ENCODE assay signal across 15 mouse cellular contexts in genomic region chr7:30810319-30810718, GRCm38 (mm10). TPM values are rescaled to one million over a fixed set of nuclear protein-coding genes. Genes with fewer than 3 reads are reported as not detected.
DNase-seq lines count a peak whose midpoint lies in the region; ATAC-seq and TF ChIP-seq lines count a peak whose summit lies in the region.
"Had no signal": no experiment of that assay in that cellular context is flagged by ENCODE, and none has a peak within 500 bp of the region (broad histone marks: within the 10 kb centered on the region; RNA-seq: fewer than 3 reads in every experiment).

No protein-coding gene starts in this region.

- no peak overlapping the region for H3K27ac ChIP-seq in heart, adult 2 months
- H3K27ac ChIP-seq in heart, embryonic 10.5 days: no peak overlapping the region
- H3K27ac ChIP-seq in lung, embryonic 14.5 days (ENCODE audit: low read depth): no peak overlapping the region
- H3K27ac ChIP-seq in ES-E14 (ENCODE audit: insufficient read depth, low read depth, low read length, poor library complexity, severe bottlenecking): no peak overlapping the region
- H3K27ac ChIP-seq: embryonic facial prominence, embryonic 13.5 days; forebrain, embryonic 12.5 days; limb, embryonic 13.5 days had no signal

- no peaks in the 10 kb centered on the region for H3K79me2 ChIP-seq in heart, adult 2 months (replicated peaks; ENCODE audit: control insufficient read depth, insufficient read depth, low read length)

- H3K4me1 ChIP-seq in heart, adult 2 months (ENCODE audit: control insufficient read depth, insufficient read depth, low read length): no peaks in the 10 kb centered on the region
- peaks cover 9% of the 10 kb centered on the region; the same call in 1 of the 2 replicates for H3K4me1 ChIP-seq in heart, embryonic 10.5 days
- H3K4me1 ChIP-seq in lung, embryonic 14.5 days (ENCODE audit: insufficient read depth): 0 out of 2 replicates have a peak, but pooled peaks cover 3% of the 10 kb centered on the region
- H3K4me1 ChIP-seq in ES-E14 (ENCODE audit: control insufficient read depth in 2 of 2, insufficient read depth in 2 of 2, low read length in 2 of 2, poor library complexity in 1 of 2): 0 out of 4 replicates have a peak, but pooled peaks cover 0 to 2% of the 10 kb centered on the region in 2 experiments
- H3K4me1 ChIP-seq: forebrain, embryonic 12.5 days had no signal

- in situ Hi-C loops in ES-E14 (cut with MboI; ENCODE audit: low sequenced_read_pairs in 2 of 2, unreplicated experiment in 2 of 2): loop anchor here in 1 of 2 experiments (10.0 kb wide), 1 partner anchor 164 kb away; the partner anchor contains the start of genes Fam187b and Lsr

- no peaks in the 10 kb centered on the region for H3K36me3 ChIP-seq in heart, adult 2 months (ENCODE audit: control insufficient read depth, insufficient read depth, low read length)
- no peaks in the 10 kb centered on the region for H3K36me3 ChIP-seq in heart, embryonic 10.5 days
- H3K36me3 ChIP-seq in lung, embryonic 14.5 days (ENCODE audit: insufficient read depth): no peaks in the 10 kb centered on the region
- no peaks in the 10 kb centered on the region for H3K36me3 ChIP-seq in ES-E14 (ENCODE audit: control insufficient read depth, insufficient read depth, low read length, poor library complexity, severe bottlenecking)
- H3K36me3 ChIP-seq: embryonic facial prominence, embryonic 13.5 days; forebrain, embryonic 12.5 days; limb, embryonic 13.5 days had no signal

- TF ChIP-seq EP300 in heart, adult 2 months (IDR thresholded peaks at IDR 0.05; ENCODE audit: insufficient read depth, low read depth, low read length): no peak

- no peak overlapping the region for H3K4me2 ChIP-seq in lung, embryonic 14.5 days
- H3K4me2 ChIP-seq: embryonic facial prominence, embryonic 13.5 days; forebrain, embryonic 12.5 days; limb, embryonic 13.5 days had no signal

- WGBS in heart, adult 2 months: 50% methylated on average over 6 of the region's 6 CpGs
- 44% methylated on average over 6 of the region's 6 CpGs for WGBS in heart, embryonic 10.5 days
- WGBS in lung, embryonic 14.5 days: 53% methylated on average over 6 of the region's 6 CpGs

- TF ChIP-seq CTCF in heart, adult 2 months (IDR thresholded peaks at IDR 0.05): peak; percentile 28
- TF ChIP-seq CTCF in lung, embryonic 14.5 days (IDR thresholded peaks at IDR 0.05; ENCODE audit: low read depth): peak; percentile 31; the same call in 1 of the 2 replicates

- intact Hi-C loops in heart, adult 2 months (cut with DNase I): no loop called here

- no peak overlapping the region for H3K9ac ChIP-seq in heart, adult 2 months (ENCODE audit: low read depth, low read length)
- H3K9ac ChIP-seq in lung, embryonic 14.5 days: no peak overlapping the region
- H3K9ac ChIP-seq in ES-E14 (ENCODE audit: insufficient read depth, low read depth, low read length, poor library complexity, severe bottlenecking): peak overlapping the region; percentile 52; the same call in 1 of the 2 replicates
- H3K9ac ChIP-seq: embryonic facial prominence, embryonic 13.5 days; forebrain, embryonic 12.5 days; limb, embryonic 13.5 days had no signal

- no peak for DNase-seq in heart, adult 2 months
- no peak for DNase-seq in heart, embryonic 10.5 days (ENCODE audit: low spot score)
- peak; percentile 16 for DNase-seq in lung, embryonic 14.5 days
- DNase-seq in lung, postnatal 25 days (ENCODE audit: low spot score): no peak
- DNase-seq in ES-E14 (ENCODE audit: low read depth, low spot score): peak; percentile 74
- DNase-seq in embryo, embryonic 10.5 days (ENCODE audit: low spot score): no peak
- no peak for DNase-seq in kidney, postnatal 36 days
- DNase-seq: cerebellum, postnatal 14 days; gastrocnemius, postnatal 36 days; heart, postnatal 14 days; kidney, adult 11 months had no signal

- ATAC-seq in lung, embryonic 14.5 days (ENCODE audit: insufficient read depth): no peak
- 0 out of 2 replicates have a peak, but pooled peaks have one; percentile 50 for ATAC-seq in megakaryocyte-erythroid progenitor cell, adult 5-6 weeks (replicated peaks; ENCODE audit: low FRiP score, low TSS enrichment, poor library complexity, severe bottlenecking)

- no peak overlapping the region for H3K4me3 ChIP-seq in heart, adult 2 months
- no peak overlapping the region for H3K4me3 ChIP-seq in heart, embryonic 10.5 days
- no peak overlapping the region for H3K4me3 ChIP-seq in lung, embryonic 14.5 days (ENCODE audit: low read depth, low read length)
- H3K4me3 ChIP-seq in ES-E14 (ENCODE audit: insufficient read depth in 1 of 2, low read depth in 1 of 2, low read length in 2 of 2, poor library complexity in 1 of 2, severe bottlenecking in 1 of 2): peak overlapping the region; percentile 7 to 36; a peak in 2 of 4 replicates
- H3K4me3 ChIP-seq: embryonic facial prominence, embryonic 13.5 days; forebrain, embryonic 12.5 days; limb, embryonic 13.5 days had no signal

- H3K9me3 ChIP-seq in heart, embryonic 10.5 days: 0 out of 2 replicates have a peak, but pooled peaks cover 3% of the 10 kb centered on the region
- no peaks in the 10 kb centered on the region for H3K9me3 ChIP-seq in lung, embryonic 14.5 days (ENCODE audit: low read depth, low read length)
- H3K9me3 ChIP-seq in ES-E14 (ENCODE audit: control insufficient read depth, insufficient read depth, low read depth, low read length): no peaks in the 10 kb centered on the region
- H3K9me3 ChIP-seq: embryonic facial prominence, embryonic 13.5 days; forebrain, embryonic 12.5 days; limb, embryonic 13.5 days had no signal

- no peaks in the 10 kb centered on the region for H3K27me3 ChIP-seq in heart, adult 2 months (ENCODE audit: control insufficient read depth, insufficient read depth, low read length)
- no peaks in the 10 kb centered on the region for H3K27me3 ChIP-seq in heart, embryonic 10.5 days (ENCODE audit: insufficient read depth, poor library complexity, severe bottlenecking)
- H3K27me3 ChIP-seq in lung, embryonic 14.5 days (ENCODE audit: insufficient read depth, low read length): no peaks in the 10 kb centered on the region
- H3K27me3 ChIP-seq: embryonic facial prominence, embryonic 13.5 days; forebrain, embryonic 12.5 days; limb, embryonic 13.5 days had no signal

- TF ChIP-seq POLR2A in heart, adult 2 months (IDR thresholded peaks at IDR 0.05; ENCODE audit: insufficient read depth, low read depth, low read length): no peak

TF ChIP-seq in ES-E14, 5 proteins besides CTCF, POLR2A, EP300 and RAD21:
- TF ChIP-seq MAFK (IDR thresholded peaks at IDR 0.05; ENCODE audit: insufficient read depth, low read depth, low read length) (no peak), HCFC1 (IDR thresholded peaks at IDR 0.05; ENCODE audit: borderline replicate concordance, insufficient read depth, low read length) (no peak), ZNF384 (IDR thresholded peaks at IDR 0.05; ENCODE audit: low read depth, low read length) (no peak), ZC3H11A (IDR thresholded peaks at IDR 0.05; ENCODE audit: borderline replicate concordance, low read depth, low read length) (peak; percentile 86), CHD2 (IDR thresholded peaks at IDR 0.05; ENCODE audit: low read depth, low read length) (no peak)
TF ChIP-seq in ES-E14: peak in this region for 1.

RNA-seq across cellular contexts. Expression of gene Ffar2, which starts 13.3 kb away (rescaled TPM):
- not detected for total RNA-seq in heart, adult 2 months (2021)
- polyA plus RNA-seq in heart, adult 2 months (2012; rRNA removed): 0.18 and 0.61 TPM in 2 replicates
- 0.20 TPM in 1 of 2 replicates, not detected in the other for polyA plus RNA-seq in heart, embryonic 10.5 days (2016; fragmentation: Nextera tagmentation; extraction: Ambion mirVana)
- 0.20 and 0.39 TPM in 2 replicates for polyA plus RNA-seq in lung, embryonic 14.5 days (2014; fragmentation: Nextera tagmentation; extraction: Ambion mirVana)
- total RNA-seq in ES-E14 (2012; rRNA removed): not detected in 2 replicates
- total RNA-seq in megakaryocyte-erythroid progenitor cell, adult 5-6 weeks (2014; fragmentation: Nextera tagmentation): 0.20 and 1.1 TPM in 2 replicates
- 1.7 and 12.6 TPM in 2 replicates for total RNA-seq in megakaryocyte-erythroid progenitor cell, adult 5-6 weeks (2017)
- polyA plus RNA-seq: embryonic facial prominence, embryonic 13.5 days; forebrain, embryonic 12.5 days; limb, embryonic 13.5 days had no signal

RNA-seq across cellular contexts. Expression of gene Krtdap, which starts 22.6 kb away (rescaled TPM):
- not detected for total RNA-seq in heart, adult 2 months (2021)
- polyA plus RNA-seq in heart, adult 2 months (2012; rRNA removed): not detected in 2 replicates
- polyA plus RNA-seq in heart, embryonic 10.5 days (2016; fragmentation: Nextera tagmentation; extraction: Ambion mirVana): not detected in 2 replicates
- not detected in 2 replicates for polyA plus RNA-seq in lung, embryonic 14.5 days (2014; fragmentation: Nextera tagmentation; extraction: Ambion mirVana)
- 3.2 and 4.9 TPM in 2 replicates for total RNA-seq in ES-E14 (2012; rRNA removed)
- not detected in 2 replicates for total RNA-seq in megakaryocyte-erythroid progenitor cell, adult 5-6 weeks (2014; fragmentation: Nextera tagmentation)
- total RNA-seq in megakaryocyte-erythroid progenitor cell, adult 5-6 weeks (2017): not detected in 2 replicates
- total RNA-seq: gastrocnemius, postnatal 36 days; heart, postnatal 14 days had no signal
- polyA plus RNA-seq: forebrain, embryonic 12.5 days had no signal

RNA-seq across cellular contexts. Expression of gene Ffar3, which starts 45.7 kb away (rescaled TPM):
- total RNA-seq in heart, adult 2 months (2021): not detected
- polyA plus RNA-seq in heart, adult 2 months (2012; rRNA removed): not detected in 2 replicates
- 0.10 and 0.17 TPM in 2 replicates for polyA plus RNA-seq in heart, embryonic 10.5 days (2016; fragmentation: Nextera tagmentation; extraction: Ambion mirVana)
- polyA plus RNA-seq in lung, embryonic 14.5 days (2014; fragmentation: Nextera tagmentation; extraction: Ambion mirVana): not detected in 2 replicates
- total RNA-seq in ES-E14 (2012; rRNA removed): 1.0 and 1.2 TPM in 2 replicates
- not detected in 2 replicates for total RNA-seq in megakaryocyte-erythroid progenitor cell, adult 5-6 weeks (2014; fragmentation: Nextera tagmentation)
- not detected in 2 replicates for total RNA-seq in megakaryocyte-erythroid progenitor cell, adult 5-6 weeks (2017)
- total RNA-seq: gastrocnemius, postnatal 36 days; heart, postnatal 14 days had no signal
- polyA plus RNA-seq: embryonic facial prominence, embryonic 13.5 days; forebrain, embryonic 12.5 days; limb, embryonic 13.5 days had no signal

RNA-seq across cellular contexts. Expression of gene Dmkn, which starts 46.8 kb away (rescaled TPM):
- 1 to 10 TPM in 1 of 2 experiments, under 1 TPM in 1; 0.84 to 1.6 TPM for total RNA-seq in heart, adult 2 months (2021)
- polyA plus RNA-seq in heart, adult 2 months (2012; rRNA removed): 7.2 and 8.8 TPM in 2 replicates
- 0.39 and 0.81 TPM in 2 replicates for polyA plus RNA-seq in heart, embryonic 10.5 days (2016; fragmentation: Nextera tagmentation; extraction: Ambion mirVana)
- polyA plus RNA-seq in lung, embryonic 14.5 days (2014; fragmentation: Nextera tagmentation; extraction: Ambion mirVana): 2.4 TPM in 2 replicates
- total RNA-seq in ES-E14 (2012; rRNA removed): 1.9 and 4.9 TPM in 2 replicates
- total RNA-seq in megakaryocyte-erythroid progenitor cell, adult 5-6 weeks (2014; fragmentation: Nextera tagmentation): not detected in 2 replicates
- total RNA-seq in megakaryocyte-erythroid progenitor cell, adult 5-6 weeks (2017): not detected in 2 replicates
- polyA plus RNA-seq: forebrain, embryonic 12.5 days had no signal

RNA-seq across cellular contexts. Expression of gene Ffar1, which starts 51.0 kb away (rescaled TPM):
- total RNA-seq in heart, adult 2 months (2021): not detected
- 0.20 TPM in 1 of 2 replicates, not detected in the other for polyA plus RNA-seq in heart, adult 2 months (2012; rRNA removed)
- not detected in 2 replicates for polyA plus RNA-seq in heart, embryonic 10.5 days (2016; fragmentation: Nextera tagmentation; extraction: Ambion mirVana)
- not detected in 2 replicates for polyA plus RNA-seq in lung, embryonic 14.5 days (2014; fragmentation: Nextera tagmentation; extraction: Ambion mirVana)
- 0.04 and 0.16 TPM in 2 replicates for total RNA-seq in ES-E14 (2012; rRNA removed)
- 0.24 TPM in 1 of 2 replicates, not detected in the other for total RNA-seq in megakaryocyte-erythroid progenitor cell, adult 5-6 weeks (2014; fragmentation: Nextera tagmentation)
- not detected in 2 replicates for total RNA-seq in megakaryocyte-erythroid progenitor cell, adult 5-6 weeks (2017)
- total RNA-seq: gastrocnemius, postnatal 36 days; heart, postnatal 14 days had no signal
- polyA plus RNA-seq: embryonic facial prominence, embryonic 13.5 days; forebrain, embryonic 12.5 days; limb, embryonic 13.5 days had no signal

Comparison
In these comparisons a context has a peak if more than half of its experiments do, and no peak if none do; other contexts are left out.
1. DNase-seq: peak in lung, embryonic 14.5 days (single experiment) and ES-E14 (single experiment); none in heart, adult 2 months (0 of 2), heart, embryonic 10.5 days (single experiment), lung, postnatal 25 days (single experiment), embryo, embryonic 10.5 days (single experiment) and kidney, postnatal 36 days (0 of 2).
2. H3K4me3 ChIP-seq: peak in ES-E14 (2 of 2); none in heart, adult 2 months (single experiment), heart, embryonic 10.5 days (single experiment) and lung, embryonic 14.5 days (single experiment).